Mouse (Mus musculus): ENCODE data around the gene Kdelr1.
"Not testable (repeated sequence)": the region's sequence is repeated elsewhere in the genome, so short reads cannot be mapped to it uniquely, and the experiment has no call there.

Gene Kdelr1

GRCm38 (mm10) chr7:45869787-45870186 lies 2.8 kb upstream of the Kdelr1 start:
- no peak for DNase-seq (ENCODE audit: low read depth, low spot score)

- DNase-seq (ENCODE audit: low read depth, low spot score), result no peak
These were observed 2.1 kb upstream of the Kdelr1 start for GRCm38 (mm10) chr7:45870282-45871058.

GRCm38 (mm10) chr7:45873061-45873947 lies 732 bp downstream of the Kdelr1 start:
- peak; percentile 27 for DNase-seq (ENCODE audit: low read depth, low spot score)

GRCm38 (mm10) chr7:45876895-45877294 lies 4.3 kb downstream of the Kdelr1 start:
- no peak for DNase-seq (ENCODE audit: low read depth, low spot score)

GRCm38 (mm10) chr7:45878278-45878677 lies 5.7 kb downstream of the Kdelr1 start, which contains the start of gene Grin2d:
Gene Grin2d, minus strand, starts transcription at chr7:45878378.
- DNase-seq (ENCODE audit: low read depth, low spot score), result not testable (repeated sequence)

- no peak for DNase-seq (ENCODE audit: low read depth, low spot score)
These were observed 8.0 kb downstream of the Kdelr1 start for GRCm38 (mm10) chr7:45880531-45880930.

- no peak for DNase-seq (ENCODE audit: low read depth, low spot score)
These were observed 8.4 kb downstream of the Kdelr1 start for GRCm38 (mm10) chr7:45881011-45881410.

- DNase-seq (ENCODE audit: low read depth, low spot score), result no peak
These were observed 14.7 kb downstream of the Kdelr1 start for GRCm38 (mm10) chr7:45887246-45887645.

- no peak for DNase-seq (ENCODE audit: low read depth, low spot score)
These were observed 20.1 kb downstream of the Kdelr1 start for GRCm38 (mm10) chr7:45892651-45893050.

GRCm38 (mm10) chr7:45895931-45896516 lies 23.5 kb downstream of the Kdelr1 start:
- no peak for DNase-seq (ENCODE audit: low read depth, low spot score)

- DNase-seq (ENCODE audit: low read depth, low spot score), result peak; percentile 99
These were observed 24.1 kb downstream of the Kdelr1 start, which contains the start of the genes Syngr4 and Tmem143 for GRCm38 (mm10) chr7:45896517-45897257. Gene Syngr4, minus strand, starts transcription at chr7:45896714. Gene Tmem143, plus strand, starts transcription at chr7:45896941.

- DNase-seq (ENCODE audit: low read depth, low spot score), result no peak
These were observed 24.7 kb downstream of the Kdelr1 start for GRCm38 (mm10) chr7:45897258-45897757.

GRCm38 (mm10) chr7:45898125-45898524 lies 25.6 kb downstream of the Kdelr1 start:
- not testable (repeated sequence) for DNase-seq (ENCODE audit: low read depth, low spot score)

- DNase-seq (ENCODE audit: low read depth, low spot score), result no peak
These were observed 29.0 kb downstream of the Kdelr1 start for GRCm38 (mm10) chr7:45901562-45901961.

GRCm38 (mm10) chr7:45902481-45903002 lies 30.0 kb downstream of the Kdelr1 start:
- no peak for DNase-seq (ENCODE audit: low read depth, low spot score)

GRCm38 (mm10) chr7:45906622-45907021 lies 34.0 kb downstream of the Kdelr1 start:
- no peak for DNase-seq (ENCODE audit: low read depth, low spot score)

- no peak for DNase-seq (ENCODE audit: low read depth, low spot score)
These were observed 35.8 kb downstream of the Kdelr1 start for GRCm38 (mm10) chr7:45908384-45908783.

GRCm38 (mm10) chr7:45909145-45909544 lies 36.6 kb downstream of the Kdelr1 start:
- no peak for DNase-seq (ENCODE audit: low read depth, low spot score)

GRCm38 (mm10) chr7:45914067-45914466 lies 41.5 kb downstream of the Kdelr1 start:
- no peak for DNase-seq (ENCODE audit: low read depth, low spot score)

- DNase-seq (ENCODE audit: low read depth, low spot score), result no peak
These were observed 42.4 kb downstream of the Kdelr1 start for GRCm38 (mm10) chr7:45915011-45915410.
